Mouse (Mus musculus) E14TG2a.4 (cell line): ENCODE measurements around the gene Sema3e.

Experiments used
- CTCF ChIP-seq: conservative IDR thresholded peaks from 2 replicates; pipeline ENCODE4 v1.5.1; 2014; ENCODE audit warnings: low read length
- NANOG ChIP-seq: IDR thresholded peaks from 2 replicates; pipeline ENCODE4 v1.6.1; 2014; ENCODE audit warnings: borderline replicate concordance, low read length, mixed read lengths
- POU5F1 ChIP-seq: IDR thresholded peaks from 2 replicates; pipeline ENCODE4 v1.6.1; 2014; ENCODE audit warnings: low read length, borderline replicate concordance

GRCm38 (mm10) chr5:14216211-14216610, 191.1 kb downstream of the Sema3e start:
- TF ChIP-seq CTCF (no peak), POU5F1 (no peak), NANOG (no peak)
